Mouse (Mus musculus): ENCODE data around the gene Fgf11.

DNA sequence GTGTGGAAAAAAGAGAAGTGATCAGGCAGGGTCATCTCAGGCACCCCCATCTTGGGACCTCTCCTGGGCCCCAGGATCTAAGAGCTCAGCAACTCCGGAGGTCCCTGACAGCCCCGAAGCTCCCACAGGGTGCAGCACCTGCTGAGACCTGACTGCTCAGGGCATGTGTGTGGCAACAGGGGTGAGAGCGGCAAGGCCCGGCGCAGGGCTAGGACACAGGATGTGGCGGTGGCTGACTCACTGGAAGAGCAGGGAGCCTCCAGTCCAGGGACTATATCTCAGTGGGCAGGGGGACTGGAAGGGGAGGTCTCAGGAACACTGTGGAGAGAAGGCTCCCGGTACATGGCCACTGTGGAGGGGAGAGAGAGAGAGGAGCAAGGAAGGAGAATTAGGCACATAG, 3.7 kb downstream of the Fgf11 start:
- TF ChIP-seq CTCF (IDR thresholded peaks at IDR 0.05; ENCODE audit: low read depth) (no peak), EP300 (IDR thresholded peaks at IDR 0.05; ENCODE audit: low read depth) (no peak)
